Mouse (Mus musculus): Measurements from ENCODE around the gene Dnase2a. TPM values are rescaled to one million over a fixed set of nuclear protein-coding genes. Genes with fewer than 3 reads are reported as not detected.
A peak's percentile ranks its signal among the peaks of the same experiment; 100 is the strongest.

Gene Dnase2a
- polyA plus RNA-seq, 1 experiment from 2014 or later = 15.4 TPM

DNA sequence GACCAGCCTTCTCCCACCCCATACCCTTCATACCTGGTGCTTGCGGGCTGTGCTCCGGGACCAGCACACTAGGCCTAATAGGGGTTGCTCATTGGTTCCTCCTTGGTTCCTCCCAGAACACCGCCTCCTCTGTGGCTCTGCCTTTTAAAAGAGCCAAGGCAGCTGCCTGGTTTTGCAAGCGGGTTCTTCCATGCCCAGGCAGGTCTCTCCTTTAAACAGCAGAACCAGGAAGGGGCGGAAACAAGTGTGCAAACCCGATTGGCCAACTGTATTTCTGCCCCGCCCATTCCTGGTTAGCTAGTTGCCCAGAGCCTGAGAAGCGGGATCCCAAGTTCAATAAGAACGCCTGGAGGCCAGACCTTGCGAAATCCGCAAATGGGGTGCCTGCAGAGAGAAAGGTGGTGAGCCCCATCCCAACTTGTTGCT is 14.6 kb upstream of the Dnase2a start, which contains the start of gene Gcdh:
Gene Gcdh (minus strand): TSS at position 213 of the 426 bp plus-strand sequence.
- peak; percentile 92 for DNase-seq
- Histone ChIP-seq H3K27me3 (ENCODE audit: insufficient read depth, low read length) (no peaks in the 10 kb centered on the region), H3K36me3 (replicated peaks; ENCODE audit: insufficient read depth, low read length) (peaks cover 12% of the 10 kb centered on the region), H3K9ac (replicated peaks) (peak within 1 kb of the TSS; percentile 87), H3K4me2 (ENCODE audit: low read depth, low read length) (peak within 1 kb of the TSS; percentile 98), H3K9me3 (ENCODE audit: low read length) (no peaks in the 10 kb centered on the region), H3K27ac (ENCODE audit: low read depth) (peak within 1 kb of the TSS; percentile 98), H3K4me1 (ENCODE audit: insufficient read depth) (peaks cover 13% of the 10 kb centered on the region), H3K4me3 (ENCODE audit: low read depth, low read length) (peak within 1 kb of the TSS; percentile 75)
- ATAC-seq = peak; percentile 96
- TF ChIP-seq EP300 (IDR thresholded peaks at IDR 0.05; ENCODE audit: low read depth) = peak; percentile 87; the same call in 1 of the 2 replicates
- 0 out of 2 replicates have a peak, but pooled peaks have one; percentile 13 for TF ChIP-seq CTCF (IDR thresholded peaks at IDR 0.05; ENCODE audit: low read depth)
- 1% methylated on average over 11 of the region's 11 CpGs for WGBS (ENCODE audit: insufficient replicate concordance)

DNA sequence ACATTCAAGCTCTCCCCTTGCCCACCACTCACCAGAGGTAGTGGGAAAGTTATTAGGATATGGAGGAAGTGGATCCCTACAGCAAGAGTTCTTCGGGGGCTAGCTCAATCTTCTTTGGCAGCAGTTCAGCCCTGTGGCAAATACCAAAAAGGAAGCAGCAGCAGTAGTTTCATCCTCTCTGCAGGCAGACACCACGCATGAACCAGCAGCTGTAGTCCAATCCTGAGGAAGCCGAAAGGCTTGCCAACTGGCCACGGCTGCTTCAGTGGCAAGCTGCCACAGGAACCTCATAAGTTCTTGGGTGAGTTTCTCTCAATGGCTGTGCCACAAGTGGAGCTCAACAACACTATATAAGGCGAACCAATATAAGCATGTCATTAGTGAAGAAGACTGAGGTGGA is 12.4 kb upstream of the Dnase2a start:
- Histone ChIP-seq H3K9me3 (ENCODE audit: low read length) (no peaks in the 10 kb centered on the region), H3K9ac (replicated peaks) (no peak overlapping the region), H3K36me3 (replicated peaks; ENCODE audit: insufficient read depth, low read length) (0 out of 2 replicates have a peak, but pooled peaks cover 2% of the 10 kb centered on the region), H3K27me3 (ENCODE audit: insufficient read depth, low read length) (no peaks in the 10 kb centered on the region), H3K4me3 (ENCODE audit: low read depth, low read length) (no peak overlapping the region), H3K4me2 (ENCODE audit: low read depth, low read length) (no peak overlapping the region), H3K4me1 (ENCODE audit: insufficient read depth) (peaks cover 27% of the 10 kb centered on the region), H3K27ac (ENCODE audit: low read depth) (no peak overlapping the region)
- ATAC-seq (no peak), DNase-seq (no peak)
- TF ChIP-seq CTCF (IDR thresholded peaks at IDR 0.05; ENCODE audit: low read depth) = no peak
- no peak for TF ChIP-seq EP300 (IDR thresholded peaks at IDR 0.05; ENCODE audit: low read depth)
- WGBS (ENCODE audit: insufficient replicate concordance) = 88% methylated on average over 5 of the region's 5 CpGs

DNA sequence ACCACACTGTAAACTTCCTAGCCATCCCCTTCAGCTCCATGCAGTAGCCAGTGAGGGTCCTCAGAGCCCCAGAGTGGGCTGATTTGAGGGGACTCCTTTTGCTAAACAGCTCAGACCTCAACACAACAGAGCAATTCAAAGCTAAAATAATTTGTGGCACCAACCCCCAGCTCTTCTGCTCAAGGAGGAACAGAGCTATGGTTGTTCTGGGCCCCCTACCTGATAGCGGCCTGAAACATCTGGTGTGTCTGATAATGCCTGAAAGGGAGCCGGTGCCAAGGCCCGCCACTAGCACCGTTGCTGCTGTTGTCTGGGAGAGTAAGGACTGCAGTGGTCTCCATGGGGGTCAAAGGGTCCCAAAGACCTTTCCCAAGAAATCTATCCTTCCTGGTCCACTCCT is 7.3 kb upstream of the Dnase2a start:
- 48% methylated on average over 4 of the region's 4 CpGs for WGBS (ENCODE audit: insufficient replicate concordance)
- DNase-seq = peak; percentile 78
- TF ChIP-seq EP300 (IDR thresholded peaks at IDR 0.05; ENCODE audit: low read depth) (peak; percentile 94), CTCF (IDR thresholded peaks at IDR 0.05; ENCODE audit: low read depth) (no peak)
- Histone ChIP-seq H3K9me3 (ENCODE audit: low read length) (no peaks in the 10 kb centered on the region), H3K27me3 (ENCODE audit: insufficient read depth, low read length) (no peaks in the 10 kb centered on the region), H3K4me1 (ENCODE audit: insufficient read depth) (peaks cover 19% of the 10 kb centered on the region), H3K36me3 (replicated peaks; ENCODE audit: insufficient read depth, low read length) (peaks cover 21% of the 10 kb centered on the region), H3K4me3 (ENCODE audit: low read depth, low read length) (peak overlapping the region; percentile 93), H3K27ac (ENCODE audit: low read depth) (peak overlapping the region; percentile 95), H3K9ac (replicated peaks) (peak overlapping the region; percentile 98), H3K4me2 (ENCODE audit: low read depth, low read length) (peak overlapping the region; percentile 90)
- peak; percentile 66 for ATAC-seq

DNA sequence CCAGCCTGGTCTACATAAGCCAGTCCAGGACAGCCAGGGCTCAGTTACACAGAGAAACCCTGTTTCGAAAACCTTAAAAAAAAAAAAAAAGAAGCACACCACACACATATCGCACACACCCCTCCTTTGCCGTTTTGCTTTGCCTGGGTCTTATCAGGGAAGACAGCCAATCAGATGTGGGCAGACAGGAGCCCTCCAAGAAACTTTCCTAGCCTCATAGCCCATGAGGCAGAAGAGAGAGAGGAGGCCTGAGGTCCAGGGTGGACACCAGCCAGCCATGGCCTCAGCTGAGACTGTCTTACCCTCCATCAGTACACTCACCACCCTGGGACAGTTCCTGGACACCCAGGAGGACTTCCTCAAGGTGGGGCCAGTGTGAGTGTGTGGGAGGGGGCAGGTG is 6.6 kb upstream of the Dnase2a start, which contains the start of gene Klf1:
Gene Klf1 (plus strand): TSS at position 177 of the 400 bp plus-strand sequence.
- WGBS (ENCODE audit: insufficient replicate concordance) = 57% methylated on average over 3 of the region's 3 CpGs
- Histone ChIP-seq H3K9ac (replicated peaks) (peak within 1 kb of the TSS; percentile 98), H3K9me3 (ENCODE audit: low read length) (no peaks in the 10 kb centered on the region), H3K36me3 (replicated peaks; ENCODE audit: insufficient read depth, low read length) (peaks cover 21% of the 10 kb centered on the region), H3K4me2 (ENCODE audit: low read depth, low read length) (peak within 1 kb of the TSS; percentile 90), H3K4me3 (ENCODE audit: low read depth, low read length) (peak within 1 kb of the TSS; percentile 93), H3K4me1 (ENCODE audit: insufficient read depth) (peaks cover 19% of the 10 kb centered on the region), H3K27ac (ENCODE audit: low read depth) (peak within 1 kb of the TSS; percentile 95), H3K27me3 (ENCODE audit: insufficient read depth, low read length) (no peaks in the 10 kb centered on the region)
- DNase-seq = peak; percentile 60
- TF ChIP-seq EP300 (IDR thresholded peaks at IDR 0.05; ENCODE audit: low read depth) (peak; percentile 93), CTCF (IDR thresholded peaks at IDR 0.05; ENCODE audit: low read depth) (no peak)
- ATAC-seq = peak; percentile 48

DNA sequence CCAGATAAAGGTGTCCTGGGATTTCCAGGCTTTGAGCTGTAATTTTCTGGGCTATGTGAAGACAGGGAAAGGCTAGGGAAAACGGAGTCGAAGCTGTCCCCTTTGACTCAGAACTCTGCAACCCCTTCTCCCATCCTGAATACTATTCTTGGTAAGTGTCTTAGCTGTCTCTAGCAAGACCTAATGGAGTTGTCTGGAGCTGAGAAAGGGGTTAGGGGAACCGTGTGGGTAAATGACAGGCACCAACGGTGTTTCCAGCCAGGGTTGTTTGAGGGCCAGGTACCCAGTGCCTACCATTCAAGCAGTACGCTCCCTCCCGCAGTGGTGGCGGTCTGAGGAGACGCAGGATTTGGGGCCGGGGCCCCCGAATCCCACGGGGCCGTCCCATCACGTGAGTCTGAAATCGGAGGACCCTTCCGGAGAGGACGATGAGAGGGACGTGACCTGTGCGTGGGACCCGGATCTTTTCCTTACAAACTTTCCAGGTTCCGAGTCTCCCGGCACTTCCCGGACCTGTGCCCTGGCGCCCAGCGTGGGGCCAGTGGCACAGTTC is 5.9 kb upstream of the Dnase2a start:
- Histone ChIP-seq H3K9ac (replicated peaks) (peak overlapping the region; percentile 98), H3K4me1 (ENCODE audit: insufficient read depth) (peaks cover 19% of the 10 kb centered on the region), H3K27ac (ENCODE audit: low read depth) (peak overlapping the region; percentile 95), H3K4me2 (ENCODE audit: low read depth, low read length) (peak overlapping the region; percentile 90), H3K4me3 (ENCODE audit: low read depth, low read length) (peak overlapping the region; percentile 93), H3K9me3 (ENCODE audit: low read length) (no peaks in the 10 kb centered on the region), H3K27me3 (ENCODE audit: insufficient read depth, low read length) (no peaks in the 10 kb centered on the region), H3K36me3 (replicated peaks; ENCODE audit: insufficient read depth, low read length) (peaks cover 21% of the 10 kb centered on the region)
- ATAC-seq (no peak), DNase-seq (peak; percentile 49)
- TF ChIP-seq CTCF (IDR thresholded peaks at IDR 0.05; ENCODE audit: low read depth) (no peak), EP300 (IDR thresholded peaks at IDR 0.05; ENCODE audit: low read depth) (no peak)
- 6% methylated on average over 24 of the region's 24 CpGs for WGBS (ENCODE audit: insufficient replicate concordance)

DNA sequence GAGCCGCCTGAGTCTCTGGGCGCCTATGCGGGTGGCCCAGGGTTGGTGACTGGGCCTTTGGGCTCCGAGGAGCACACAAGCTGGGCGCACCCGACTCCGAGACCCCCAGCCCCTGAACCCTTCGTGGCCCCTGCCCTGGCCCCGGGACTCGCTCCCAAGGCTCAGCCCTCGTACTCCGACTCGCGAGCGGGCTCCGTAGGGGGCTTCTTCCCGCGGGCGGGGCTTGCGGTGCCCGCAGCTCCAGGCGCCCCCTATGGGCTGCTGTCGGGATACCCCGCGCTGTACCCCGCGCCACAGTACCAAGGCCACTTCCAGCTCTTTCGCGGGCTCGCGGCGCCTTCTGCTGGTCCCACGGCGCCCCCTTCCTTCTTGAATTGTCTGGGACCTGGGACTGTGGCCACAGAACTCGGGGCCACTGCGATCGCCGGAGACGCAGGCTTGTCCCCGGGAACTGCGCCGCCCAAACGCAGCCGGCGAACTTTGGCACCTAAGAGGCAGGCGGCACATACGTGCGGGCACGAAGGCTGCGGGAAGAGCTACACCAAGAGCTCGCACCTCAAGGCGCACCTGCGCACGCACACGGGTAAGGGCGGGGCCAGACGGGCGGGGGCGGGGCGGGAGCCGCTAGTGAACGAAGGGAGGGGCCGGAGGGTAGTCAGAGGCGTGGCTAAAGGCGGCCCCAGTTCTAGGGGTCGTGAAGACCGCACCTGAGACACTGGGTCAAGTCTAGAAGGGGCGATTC is 5.3 kb upstream of the Dnase2a start:
- ATAC-seq (peak; percentile 84), DNase-seq (peak; percentile 94)
- Histone ChIP-seq H3K27me3 (ENCODE audit: insufficient read depth, low read length) (no peaks in the 10 kb centered on the region), H3K9me3 (ENCODE audit: low read length) (no peaks in the 10 kb centered on the region), H3K4me2 (ENCODE audit: low read depth, low read length) (peak overlapping the region; percentile 90), H3K9ac (replicated peaks) (peak overlapping the region; percentile 98), H3K4me1 (ENCODE audit: insufficient read depth) (peaks cover 19% of the 10 kb centered on the region), H3K36me3 (replicated peaks; ENCODE audit: insufficient read depth, low read length) (peaks cover 21% of the 10 kb centered on the region), H3K27ac (ENCODE audit: low read depth) (peak overlapping the region; percentile 95), H3K4me3 (ENCODE audit: low read depth, low read length) (peak overlapping the region; percentile 93)
- TF ChIP-seq CTCF (IDR thresholded peaks at IDR 0.05; ENCODE audit: low read depth) = peak; percentile 97
- TF ChIP-seq EP300 (IDR thresholded peaks at IDR 0.05; ENCODE audit: low read depth) = peak; percentile 48; the same call in 1 of the 2 replicates
- WGBS (ENCODE audit: insufficient replicate concordance) = under 1% methylated on average over 66 of the region's 68 CpGs
